Mouse (Mus musculus) kidney, postnatal 0 days (tissue): ENCODE results near the gene Gm20825. TPM values are rescaled to one million over a fixed set of nuclear protein-coding genes. Genes with fewer than 3 reads are reported as not detected.
"Not testable (repeated sequence)": the region's sequence is repeated elsewhere in the genome, so short reads cannot be mapped to it uniquely, and the experiment has no call there.

Experiments
- ATAC-seq: fragments of 200-750 bp; cut with Nextera tagmentation; replicated peaks from 2 replicates; pipeline ENCODE4 v1.8.0; 2017; ENCODE audit warnings: low read depth, moderate number of reproducible peaks, moderate TSS enrichment, moderate library complexity; ENCODE audit not compliant: low FRiP score
- DNase-seq: peaks from one replicate; pipeline ENCODE4 v3.0.0-alpha.2; 2016; ENCODE audit warnings: low spot score
- H3K27ac ChIP-seq: fragments of 300-500 bp; sonication (generic); 2 replicates; pipeline ENCODE4 v1.5.1; 2014; ENCODE audit warnings: mild to moderate bottlenecking
- H3K27me3 ChIP-seq: fragments of 300-500 bp; sonication (generic); 2 replicates; pipeline ENCODE4 v1.6.1; 2014; ENCODE audit warnings: low read length, mixed read lengths; ENCODE audit not compliant: insufficient read depth
- H3K36me3 ChIP-seq: fragments of 300-500 bp; sonication (generic); 2 replicates; pipeline ENCODE4 v1.6.1; 2014; ENCODE audit warnings: low read length, mixed read lengths; ENCODE audit not compliant: insufficient read depth
- H3K4me1 ChIP-seq: fragments of 300-500 bp; sonication (generic); replicated peaks from 2 replicates; pipeline ENCODE4 v1.6.1; 2014; ENCODE audit warnings: antibody characterized with exemption, low read length, mixed read lengths; ENCODE audit not compliant: insufficient read depth
- H3K4me2 ChIP-seq: fragments of 300-500 bp; sonication (generic); 2 replicates; pipeline ENCODE4 v1.6.1; 2014; ENCODE audit warnings: mild to moderate bottlenecking, low read length, moderate library complexity, mixed read lengths
- H3K4me3 ChIP-seq: fragments of 300-500 bp; sonication (generic); replicated peaks from 2 replicates; pipeline ENCODE4 v1.5.1; 2014; ENCODE audit warnings: low read depth, low read length
- H3K9ac ChIP-seq: fragments of 300-500 bp; sonication (generic); 2 replicates; pipeline ENCODE4 v1.6.1; 2014; ENCODE audit warnings: low read depth, low read length
- H3K9me3 ChIP-seq: fragments of 300-500 bp; sonication (generic); replicated peaks from 2 replicates; pipeline ENCODE4 v1.6.1; 2016; ENCODE audit warnings: low read length, inconsistent platforms, mixed read lengths
- WGBS: fragments of 180-500 bp; shearing (Covaris S2); extraction: QIAGEN DNeasy Blood & Tissue Kit; methylation state at CpG from one replicate; pipeline ENCODE4 v1.1.7; 2014; 5-methylcytosine and 5-hydroxymethylcytosine counted together
- polyA plus RNA-seq: library from polyadenylated mRNA; unstranded; fragments of >200 nt; fragmentation: Nextera tagmentation; extraction: Ambion mirVana; gene quantifications from 2 replicates; pipeline ENCODE4 v1.2.1, GENCODE M21; 2015

The Gm20825 gene
- not detected in 2 replicates for polyA plus RNA-seq

GRCm38 (mm10) chrY:8071407-8071806 lies at the start of gene Gm20825:
Gene Gm20825, minus strand, starts transcription at chrY:8071507.
- 94% methylated on average over 2 of the region's 4 CpGs for WGBS
- H3K4me2 ChIP-seq, H3K27me3 ChIP-seq, DNase-seq, H3K4me3 ChIP-seq, H3K4me1 ChIP-seq, H3K9me3 ChIP-seq, H3K36me3 ChIP-seq, H3K27ac ChIP-seq, H3K9ac ChIP-seq, ATAC-seq: not testable (repeated sequence)

Other genes with a start within 250 kb of the Gm20825 start
- not detected in 2 replicates for gene Gm29049, start 74.3 kb downstream of the Gm20825 start, polyA plus RNA-seq
- not detected in 2 replicates for gene Gm20824, start 186.4 kb upstream of the Gm20825 start, polyA plus RNA-seq